Comparison of ENCODE assay signal across 8 mouse cellular contexts in genomic region chr1:75219078-75219477, GRCm38 (mm10). TPM values are rescaled to one million over a fixed set of nuclear protein-coding genes. Genes with fewer than 3 reads are reported as not detected.
A peak's percentile ranks its signal among the peaks of the same experiment; 100 is the strongest.
DNase-seq lines count a peak whose midpoint lies in the region; ATAC-seq and TF ChIP-seq lines count a peak whose summit lies in the region.

No protein-coding gene starts in this region.

- peak; percentile 57 for ATAC-seq in Patski
- ATAC-seq in hindbrain, embryonic 15.5 days (ENCODE audit: low FRiP score, low read depth), result peak; percentile 84

- no peak overlapping the region for H3K27ac ChIP-seq in hindbrain, embryonic 15.5 days (replicated peaks)

- H3K9ac ChIP-seq in hindbrain, embryonic 15.5 days, result peak overlapping the region; percentile 55

- peaks cover 21% of the 10 kb centered on the region for H3K4me1 ChIP-seq in hindbrain, embryonic 15.5 days (replicated peaks)

- H3K9me3 ChIP-seq in hindbrain, embryonic 15.5 days, result no peaks in the 10 kb centered on the region

- no peak for DNase-seq in Patski (ENCODE audit: low read depth, low spot score)
- DNase-seq in cerebellum, postnatal 25 days, result peak; percentile 98
- peak; percentile 85 to 87 for DNase-seq in frontal cortex, postnatal 25 days (ENCODE audit: low spot score in 2 of 2)
- peak; percentile 90 for DNase-seq in left cerebral cortex, adult 11 months (ENCODE audit: low spot score)
- DNase-seq in lung, postnatal 36 days, result peak; percentile 97
- DNase-seq in retina, embryonic 14.5 days (ENCODE audit: low spot score), result peak; percentile 68
- DNase-seq in thymus, postnatal 4 days, result peak; percentile 98

- in situ Hi-C loops in Patski (cut with MboI; ENCODE audit: low pct_unique_long_range_greater_than_20kb), result no loop called here

- peaks cover 9% of the 10 kb centered on the region; the same call in 1 of the 2 replicates for H3K36me3 ChIP-seq in hindbrain, embryonic 15.5 days

- TF ChIP-seq CTCF in Patski (IDR thresholded peaks at IDR 0.05), result no peak

- H3K4me3 ChIP-seq in hindbrain, embryonic 15.5 days, result peak overlapping the region; percentile 65

- no peaks in the 10 kb centered on the region for H3K27me3 ChIP-seq in Patski
- H3K27me3 ChIP-seq in hindbrain, embryonic 15.5 days, result peaks cover 59% of the 10 kb centered on the region

- peak overlapping the region; percentile 96 for H3K4me2 ChIP-seq in hindbrain, embryonic 15.5 days

- POLR2A ChIA-PET in Patski (lab: Charles Lee), result interaction anchor here (0.9 to 2.9 kb wide), 3 partner anchors 12 to 17 kb away, joined by 5 to 13 read pairs (median 6); partner anchors contain the start of genes A630095N17Rik and Dnajb2

- CTCF ChIA-PET in Patski (lab: Charles Lee), result no interaction called here

- under 1% methylated on average over 24 of the region's 24 CpGs for WGBS in hindbrain, embryonic 15.5 days

RNA-seq across cellular contexts. Expression of gene Tuba4a, which starts 0.6 kb away (rescaled TPM):
- 200 TPM for polyA plus RNA-seq in Patski (2021)
- 26.8 and 28.1 TPM in 2 replicates for polyA plus RNA-seq in hindbrain, embryonic 15.5 days (2015; fragmentation: Nextera tagmentation; extraction: Ambion mirVana)

RNA-seq across cellular contexts. Expression of gene Stk16, which starts 8.4 kb away (rescaled TPM):
- 181 TPM for polyA plus RNA-seq in Patski (2021)
- 146 and 147 TPM in 2 replicates for polyA plus RNA-seq in hindbrain, embryonic 15.5 days (2015; fragmentation: Nextera tagmentation; extraction: Ambion mirVana)

RNA-seq across cellular contexts. Expression of gene Glb1l, which starts 8.5 kb away (rescaled TPM):
- 30.9 TPM for polyA plus RNA-seq in Patski (2021)
- polyA plus RNA-seq in hindbrain, embryonic 15.5 days (2015; fragmentation: Nextera tagmentation; extraction: Ambion mirVana), result 20.3 and 22.0 TPM in 2 replicates

RNA-seq across cellular contexts. Expression of gene A630095N17Rik, which starts 12.8 kb away (rescaled TPM):
- polyA plus RNA-seq in Patski (2021), result 0.15 TPM
- not detected in 2 replicates for polyA plus RNA-seq in hindbrain, embryonic 15.5 days (2015; fragmentation: Nextera tagmentation; extraction: Ambion mirVana)

RNA-seq across cellular contexts. Expression of gene Dnajb2, which starts 17.1 kb away (rescaled TPM):
- polyA plus RNA-seq in Patski (2021), result 54.1 TPM
- 72.5 and 85.0 TPM in 2 replicates for polyA plus RNA-seq in hindbrain, embryonic 15.5 days (2015; fragmentation: Nextera tagmentation; extraction: Ambion mirVana)
